Mouse (Mus musculus): ENCODE measurements around the gene Usp6nl. TPM values are rescaled to one million over a fixed set of nuclear protein-coding genes. Genes with fewer than 3 reads are reported as not detected.

Usp6nl gene
- polyA plus RNA-seq, 1 experiment: 6.9 TPM

GRCm38 (mm10) chr2:6320153-6320552 is 2.3 kb upstream of the Usp6nl start:
- Histone ChIP-seq H3K27ac (ENCODE audit: control insufficient read depth, insufficient read depth, low read depth, low read length) (no peak overlapping the region), H3K36me3 (ENCODE audit: control insufficient read depth, insufficient read depth, low read length) (no peaks in the 10 kb centered on the region)
- TF ChIP-seq CTCF (IDR thresholded peaks at IDR 0.05; ENCODE audit: control insufficient read depth, insufficient read depth, insufficient replicate concordance, low read depth, low read length) (no peak), POLR2A (IDR thresholded peaks at IDR 0.05; ENCODE audit: control insufficient read depth, low read depth, low read length) (no peak)

DNA sequence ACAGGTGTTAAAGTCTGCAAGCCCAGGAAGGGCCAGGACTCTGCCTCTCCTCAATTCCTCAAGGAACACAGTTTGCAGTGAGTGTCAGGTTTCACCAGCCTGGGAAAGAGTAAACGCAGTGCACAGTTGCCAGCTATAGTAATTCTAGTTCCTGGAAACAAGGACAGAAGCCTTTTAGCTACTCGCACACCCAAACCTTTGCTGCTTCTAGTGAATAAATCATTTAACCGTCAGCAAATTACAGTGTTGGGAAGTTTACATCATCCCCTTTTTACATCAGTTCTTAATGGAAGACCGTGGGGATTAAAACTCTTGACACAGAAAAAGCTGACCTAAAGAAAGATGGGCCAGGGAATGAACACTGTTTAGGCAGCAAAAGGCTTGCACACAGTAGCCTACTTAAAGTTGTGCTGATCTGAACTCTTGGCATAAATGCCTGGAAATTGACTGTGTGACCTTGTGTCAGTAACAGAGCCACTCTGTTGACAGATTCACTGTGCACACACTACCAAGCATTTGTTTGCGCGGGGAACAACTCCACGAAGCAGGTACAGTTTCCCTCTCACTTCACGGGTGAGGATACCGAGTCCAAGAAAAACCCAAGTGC is 595 bp upstream of the Usp6nl start:
- Histone ChIP-seq H3K4me3 (ENCODE audit: control insufficient read depth, low read depth, low read length) (peak overlapping the region; percentile 90), H3K36me3 (ENCODE audit: control insufficient read depth, insufficient read depth, low read length) (no peaks in the 10 kb centered on the region), H3K27me3 (ENCODE audit: control insufficient read depth, insufficient read depth, low read length) (no peaks in the 10 kb centered on the region), H3K27ac (ENCODE audit: control insufficient read depth, insufficient read depth, low read depth, low read length) (peak overlapping the region; percentile 86), H3K4me1 (ENCODE audit: control insufficient read depth, insufficient read depth, low read length) (no peaks in the 10 kb centered on the region; the same call in 1 of the 2 replicates)
- TF ChIP-seq CTCF (IDR thresholded peaks at IDR 0.05; ENCODE audit: control insufficient read depth, insufficient read depth, insufficient replicate concordance, low read depth, low read length) (no peak), POLR2A (IDR thresholded peaks at IDR 0.05; ENCODE audit: control insufficient read depth, low read depth, low read length) (no peak)

More at GRCm38 (mm10) chr2:6320153-6320552, 2.3 kb upstream of the Usp6nl start:
- H3K4me3 ChIP-seq (ENCODE audit: control insufficient read depth, low read depth, low read length): no peak overlapping the region
- H3K27me3 ChIP-seq (ENCODE audit: control insufficient read depth, insufficient read depth, low read length): no peaks in the 10 kb centered on the region
- no peaks in the 10 kb centered on the region; the same call in 1 of the 2 replicates for H3K4me1 ChIP-seq (ENCODE audit: control insufficient read depth, insufficient read depth, low read length)

DNA sequence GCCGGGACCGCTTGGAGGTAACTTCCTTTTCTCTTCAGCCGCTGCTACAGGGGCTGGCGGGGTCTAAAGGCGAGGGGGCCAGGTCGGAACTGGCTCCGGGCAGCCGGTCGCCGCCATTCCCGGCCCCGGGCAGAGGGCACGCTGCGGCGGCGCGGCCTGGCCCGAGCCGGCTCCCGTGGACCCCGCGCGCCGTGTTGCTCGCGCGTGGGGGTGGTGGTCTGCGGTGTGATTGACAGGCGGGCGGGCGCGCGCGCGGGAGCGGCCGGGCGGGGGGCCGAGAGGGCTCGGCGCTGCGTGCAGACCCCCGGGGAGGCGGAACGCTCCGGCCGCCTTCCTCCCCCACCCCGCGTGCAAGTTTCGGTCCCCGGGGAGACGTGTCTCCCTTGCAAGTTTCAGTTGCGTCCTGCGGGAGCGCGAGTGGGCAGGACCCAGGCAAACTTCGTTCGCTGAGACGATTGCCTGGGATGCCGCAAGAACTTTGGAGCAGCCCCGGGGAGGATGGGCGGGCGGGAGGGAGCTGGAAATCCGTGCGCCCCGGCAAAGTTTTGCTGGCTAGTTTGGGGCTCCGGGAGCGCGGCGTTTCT is 563 bp downstream of the Usp6nl start:
- TF ChIP-seq CTCF (IDR thresholded peaks at IDR 0.05; ENCODE audit: control insufficient read depth, insufficient read depth, insufficient replicate concordance, low read depth, low read length) (no peak), POLR2A (IDR thresholded peaks at IDR 0.05; ENCODE audit: control insufficient read depth, low read depth, low read length) (no peak)
- Histone ChIP-seq H3K27ac (ENCODE audit: control insufficient read depth, insufficient read depth, low read depth, low read length) (peak overlapping the region; percentile 86), H3K4me1 (ENCODE audit: control insufficient read depth, insufficient read depth, low read length) (no peaks in the 10 kb centered on the region; the same call in 1 of the 2 replicates), H3K36me3 (ENCODE audit: control insufficient read depth, insufficient read depth, low read length) (no peaks in the 10 kb centered on the region), H3K4me3 (ENCODE audit: control insufficient read depth, low read depth, low read length) (peak overlapping the region; percentile 90), H3K27me3 (ENCODE audit: control insufficient read depth, insufficient read depth, low read length) (no peaks in the 10 kb centered on the region)

DNA sequence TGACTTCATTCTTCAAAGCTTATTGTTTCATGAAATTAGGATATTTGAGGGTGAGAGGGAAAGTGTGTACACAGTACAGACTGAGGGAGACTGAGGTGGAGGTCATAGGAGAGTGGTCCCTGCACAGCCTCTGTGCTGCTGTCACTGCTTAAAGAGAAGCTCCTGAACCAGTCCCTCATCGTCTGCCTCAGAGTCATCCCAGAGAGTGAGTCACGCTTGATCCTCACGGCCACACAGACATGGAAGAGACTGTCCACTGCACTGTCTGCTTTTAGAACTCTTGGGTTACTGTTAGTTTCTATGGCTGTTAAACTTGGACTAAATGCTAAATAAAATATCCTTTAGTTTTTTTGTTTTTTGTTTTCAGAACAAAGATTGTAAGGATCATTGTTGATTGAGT is 3.2 kb downstream of the Usp6nl start:
- Histone ChIP-seq H3K4me3 (ENCODE audit: control insufficient read depth, low read depth, low read length) (no peak overlapping the region), H3K27me3 (ENCODE audit: control insufficient read depth, insufficient read depth, low read length) (no peaks in the 10 kb centered on the region), H3K27ac (ENCODE audit: control insufficient read depth, insufficient read depth, low read depth, low read length) (no peak overlapping the region), H3K36me3 (ENCODE audit: control insufficient read depth, insufficient read depth, low read length) (no peaks in the 10 kb centered on the region), H3K4me1 (ENCODE audit: control insufficient read depth, insufficient read depth, low read length) (no peaks in the 10 kb centered on the region; the same call in 1 of the 2 replicates)
- TF ChIP-seq CTCF (IDR thresholded peaks at IDR 0.05; ENCODE audit: control insufficient read depth, insufficient read depth, insufficient replicate concordance, low read depth, low read length): no peak
- TF ChIP-seq POLR2A (IDR thresholded peaks at IDR 0.05; ENCODE audit: control insufficient read depth, low read depth, low read length): no peak

GRCm38 (mm10) chr2:6328927-6329326 is 6.5 kb downstream of the Usp6nl start:
- TF ChIP-seq POLR2A (IDR thresholded peaks at IDR 0.05; ENCODE audit: control insufficient read depth, low read depth, low read length) (no peak), CTCF (IDR thresholded peaks at IDR 0.05; ENCODE audit: control insufficient read depth, insufficient read depth, insufficient replicate concordance, low read depth, low read length) (no peak)
- Histone ChIP-seq H3K27me3 (ENCODE audit: control insufficient read depth, insufficient read depth, low read length) (no peaks in the 10 kb centered on the region), H3K4me3 (ENCODE audit: control insufficient read depth, low read depth, low read length) (no peak overlapping the region), H3K36me3 (ENCODE audit: control insufficient read depth, insufficient read depth, low read length) (no peaks in the 10 kb centered on the region), H3K27ac (ENCODE audit: control insufficient read depth, insufficient read depth, low read depth, low read length) (no peak overlapping the region), H3K4me1 (ENCODE audit: control insufficient read depth, insufficient read depth, low read length) (no peaks in the 10 kb centered on the region)

- Histone ChIP-seq H3K4me1 (ENCODE audit: control insufficient read depth, insufficient read depth, low read length) (no peaks in the 10 kb centered on the region), H3K27me3 (ENCODE audit: control insufficient read depth, insufficient read depth, low read length) (no peaks in the 10 kb centered on the region), H3K27ac (ENCODE audit: control insufficient read depth, insufficient read depth, low read depth, low read length) (no peak overlapping the region), H3K4me3 (ENCODE audit: control insufficient read depth, low read depth, low read length) (no peak overlapping the region), H3K36me3 (ENCODE audit: control insufficient read depth, insufficient read depth, low read length) (no peaks in the 10 kb centered on the region)
- TF ChIP-seq POLR2A (IDR thresholded peaks at IDR 0.05; ENCODE audit: control insufficient read depth, low read depth, low read length) (no peak), CTCF (IDR thresholded peaks at IDR 0.05; ENCODE audit: control insufficient read depth, insufficient read depth, insufficient replicate concordance, low read depth, low read length) (no peak)
Measured at GRCm38 (mm10) chr2:6330756-6331155, 8.3 kb downstream of the Usp6nl start.

DNA sequence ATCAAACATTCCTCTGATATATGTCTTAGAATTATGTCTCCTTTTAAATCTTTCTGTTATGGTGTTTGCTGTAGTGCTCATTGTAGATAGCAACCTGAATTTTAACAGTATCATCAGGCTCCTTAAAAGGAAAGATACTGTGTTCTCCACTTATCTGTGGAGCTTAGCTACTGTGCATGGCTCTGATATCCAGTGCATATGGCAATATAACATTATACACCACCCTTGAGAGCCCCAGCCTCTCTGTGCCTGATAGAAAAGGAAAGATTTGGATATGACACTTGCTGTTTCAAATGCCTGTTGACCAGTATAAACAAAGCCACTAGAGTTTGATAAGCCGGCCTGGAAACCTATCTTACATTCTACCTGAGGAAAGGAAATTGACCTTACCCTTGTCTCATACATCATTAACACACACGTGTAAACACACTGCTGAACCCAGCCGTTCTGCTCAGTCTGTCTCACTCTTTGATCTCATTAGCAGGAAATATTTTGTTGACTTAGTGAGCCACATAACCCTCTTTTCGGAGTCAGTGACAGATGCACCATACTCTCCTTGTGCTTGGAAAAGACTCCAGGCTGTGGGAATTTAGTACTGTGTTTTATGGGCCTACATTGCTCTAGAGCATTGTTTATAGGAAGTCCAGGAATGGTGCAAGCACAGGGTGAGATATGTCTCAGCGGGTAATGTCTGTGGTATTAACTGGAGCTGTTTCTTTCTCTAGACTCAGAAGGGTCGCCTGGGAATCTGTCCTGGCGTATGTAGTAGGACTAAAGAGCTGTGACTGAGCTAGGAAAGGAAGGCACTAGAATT is 9.1 kb downstream of the Usp6nl start:
- Histone ChIP-seq H3K27ac (ENCODE audit: control insufficient read depth, insufficient read depth, low read depth, low read length) (no peak overlapping the region), H3K4me3 (ENCODE audit: control insufficient read depth, low read depth, low read length) (no peak overlapping the region), H3K27me3 (ENCODE audit: control insufficient read depth, insufficient read depth, low read length) (no peaks in the 10 kb centered on the region), H3K4me1 (ENCODE audit: control insufficient read depth, insufficient read depth, low read length) (no peaks in the 10 kb centered on the region), H3K36me3 (ENCODE audit: control insufficient read depth, insufficient read depth, low read length) (no peaks in the 10 kb centered on the region)
- TF ChIP-seq POLR2A (IDR thresholded peaks at IDR 0.05; ENCODE audit: control insufficient read depth, low read depth, low read length): no peak
- TF ChIP-seq CTCF (IDR thresholded peaks at IDR 0.05; ENCODE audit: control insufficient read depth, insufficient read depth, insufficient replicate concordance, low read depth, low read length): no peak

All from testis, adult 2 months (tissue).